In genomic region chr13:55314891-55315412, GRCm38 (mm10) we compare ENCODE assay signal across 26 mouse cellular contexts. TPM values are rescaled to one million over a fixed set of nuclear protein-coding genes. Genes with fewer than 3 reads are reported as not detected.
A peak's percentile ranks its signal among the peaks of the same experiment; 100 is the strongest.
DNase-seq lines count a peak whose midpoint lies in the region; ATAC-seq and TF ChIP-seq lines count a peak whose summit lies in the region.
"Had no signal": no experiment of that assay in that cellular context is flagged by ENCODE, and none has a peak within 500 bp of the region (broad histone marks: within the 10 kb centered on the region; RNA-seq: fewer than 3 reads in every experiment).

No protein-coding gene starts in this region.

- 69% methylated on average over 2 of the region's 2 CpGs for WGBS in kidney, adult 2 months
- 64% methylated on average over 2 of the region's 2 CpGs for WGBS in intestine, postnatal 0 days

- H3K4me3 ChIP-seq in kidney, adult 2 months (ENCODE audit: insufficient read depth, low read depth, low read length), result no peak overlapping the region
- no peak overlapping the region for H3K4me3 ChIP-seq in MEL (ENCODE audit: control insufficient read depth in 1 of 2, insufficient read depth in 1 of 2, low read depth in 2 of 2, low read length in 2 of 2)
- H3K4me3 ChIP-seq in intestine, postnatal 0 days (ENCODE audit: low read depth, low read length), result no peak overlapping the region
- H3K4me3 ChIP-seq: forebrain, embryonic 10.5 days; forebrain, embryonic 13.5 days; gastrocnemius, adult 2 months; heart, embryonic 12.5 days; heart, embryonic 15.5 days; hindbrain, embryonic 10.5 days; hindbrain, embryonic 13.5 days had no signal

- H3K36me3 ChIP-seq in kidney, adult 2 months (ENCODE audit: control insufficient read depth, insufficient read depth, low read length), result peaks cover 15% of the 10 kb centered on the region
- H3K36me3 ChIP-seq in MEL (ENCODE audit: control insufficient read depth in 1 of 2, insufficient read depth in 2 of 2, low read length in 2 of 2), result no peaks in the 10 kb centered on the region
- H3K36me3 ChIP-seq in intestine, postnatal 0 days (ENCODE audit: control insufficient read depth, insufficient read depth), result peaks cover 62% of the 10 kb centered on the region

- TF ChIP-seq EP300 in MEL (IDR thresholded peaks at IDR 0.05; ENCODE audit: low read depth in 1 of 2, low read length in 2 of 2), result no peak

- no peak for TF ChIP-seq POLR2A in kidney, adult 2 months (IDR thresholded peaks at IDR 0.05; ENCODE audit: low read depth, low read length)
- no peak for TF ChIP-seq POLR2A in MEL (IDR thresholded peaks at IDR 0.05; ENCODE audit: control insufficient read depth in 1 of 2, insufficient read depth in 1 of 2, low read depth in 1 of 2, low read length in 2 of 2, poor library complexity in 1 of 2)

- no peaks in the 10 kb centered on the region for H3K9me3 ChIP-seq in MEL (replicated peaks; ENCODE audit: insufficient read depth, low read length)
- H3K9me3 ChIP-seq in intestine, postnatal 0 days (ENCODE audit: control insufficient read depth), result no peaks in the 10 kb centered on the region
- H3K9me3 ChIP-seq: forebrain, embryonic 10.5 days; forebrain, embryonic 13.5 days; heart, embryonic 12.5 days; heart, embryonic 15.5 days; hindbrain, embryonic 10.5 days; hindbrain, embryonic 13.5 days had no signal

- H3K27me3 ChIP-seq in kidney, adult 2 months (replicated peaks; ENCODE audit: control insufficient read depth, insufficient read depth, low read length), result no peaks in the 10 kb centered on the region
- no peaks in the 10 kb centered on the region for H3K27me3 ChIP-seq in MEL (ENCODE audit: control insufficient read depth in 1 of 2, insufficient read depth in 2 of 2, low read length in 2 of 2)
- H3K27me3 ChIP-seq in intestine, postnatal 0 days (replicated peaks; ENCODE audit: control insufficient read depth, insufficient read depth, low read length), result no peaks in the 10 kb centered on the region
- H3K27me3 ChIP-seq: forebrain, embryonic 13.5 days; heart, embryonic 12.5 days; heart, embryonic 15.5 days; hindbrain, embryonic 13.5 days had no signal

- TF ChIP-seq RAD21 in MEL (IDR thresholded peaks at IDR 0.05; ENCODE audit: low read depth, low read length), result no peak

- H3K4me1 ChIP-seq in kidney, adult 2 months (ENCODE audit: control insufficient read depth, insufficient read depth, low read length), result peaks cover 8% of the 10 kb centered on the region; the same call in 1 of the 2 replicates
- H3K4me1 ChIP-seq in MEL (ENCODE audit: control insufficient read depth in 1 of 2, insufficient read depth in 2 of 2, low read length in 2 of 2), result no peaks in the 10 kb centered on the region
- H3K4me1 ChIP-seq in intestine, postnatal 0 days (replicated peaks; ENCODE audit: control insufficient read depth, insufficient read depth, low read length), result no peaks in the 10 kb centered on the region
- H3K4me1 ChIP-seq: forebrain, embryonic 13.5 days had no signal

- peak overlapping the region; percentile 0; the same call in 1 of the 2 replicates for H3K27ac ChIP-seq in kidney, adult 2 months (ENCODE audit: insufficient read depth, low read depth, low read length)
- no peak overlapping the region for H3K27ac ChIP-seq in MEL (ENCODE audit: control insufficient read depth, low read depth, low read length)
- H3K27ac ChIP-seq in intestine, postnatal 0 days (ENCODE audit: low read depth, low read length), result peak overlapping the region; percentile 87
- H3K27ac ChIP-seq: forebrain, embryonic 10.5 days; forebrain, embryonic 13.5 days; gastrocnemius, adult 2 months; heart, embryonic 15.5 days; hindbrain, embryonic 10.5 days; hindbrain, embryonic 13.5 days had no signal

- no peak for TF ChIP-seq CTCF in kidney, adult 2 months (conservative IDR thresholded peaks at IDR 0.05; ENCODE audit: insufficient read depth, insufficient read length, low read depth, low read length)
- TF ChIP-seq CTCF in MEL (IDR thresholded peaks at IDR 0.05 in 2 of 3, conservative IDR thresholded peaks at IDR 0.05 in 1 of 3; ENCODE audit: control insufficient read depth in 1 of 3, insufficient read depth in 1 of 3, low read depth in 2 of 3, low read length in 3 of 3, poor library complexity in 1 of 3, severe bottlenecking in 1 of 3), result no peak
- no peak for TF ChIP-seq CTCF in intestine, postnatal 0 days (IDR thresholded peaks at IDR 0.05; ENCODE audit: low read depth)

- H3K4me2 ChIP-seq in intestine, postnatal 0 days (replicated peaks; ENCODE audit: low read depth), result no peak overlapping the region
- H3K4me2 ChIP-seq: forebrain, embryonic 13.5 days; heart, embryonic 12.5 days; heart, embryonic 15.5 days; hindbrain, embryonic 13.5 days had no signal

- H3K79me2 ChIP-seq in MEL (ENCODE audit: control insufficient read depth, insufficient read depth, low read length, poor library complexity), result no peaks in the 10 kb centered on the region

- ATAC-seq in intestine, postnatal 0 days, result peak; percentile 90
- ATAC-seq: activated CD4-positive, CD25-positive, alpha-beta regulatory T cell, adult 4 months; forebrain, embryonic 13.5 days; forebrain, embryonic 16.5 days; hindbrain, embryonic 16.5 days had no signal

- no peak overlapping the region for H3K9ac ChIP-seq in MEL (ENCODE audit: control insufficient read depth, low read depth, low read length, poor library complexity, severe bottlenecking)
- no peak overlapping the region for H3K9ac ChIP-seq in intestine, postnatal 0 days (ENCODE audit: low read depth, low read length)
- H3K9ac ChIP-seq: forebrain, embryonic 13.5 days; heart, embryonic 12.5 days; heart, embryonic 15.5 days; hindbrain, embryonic 13.5 days had no signal

- peak; percentile 40 for DNase-seq in kidney, adult 2 months
- no peak for DNase-seq in kidney, postnatal 25 days
- no peak for DNase-seq in MEL (ENCODE audit: low read depth, low spot score)
- no peak for DNase-seq in retina, embryonic 14.5 days (ENCODE audit: low spot score)
- no peak for DNase-seq in frontal cortex, adult 2 months (ENCODE audit: extremely low spot score in 1 of 2, low spot score in 1 of 2)
- no peak for DNase-seq in cerebellum, postnatal 10 days
- DNase-seq: adrenal gland, adult 8-10 months; adrenal gland, postnatal 25 days; cerebellum, adult 11-12 months; cerebellum, adult 8-10 months; cerebellum, postnatal 14 days; gastrocnemius, adult 2 months; gastrocnemius, postnatal 25 days; heart, adult 18-20 months; heart, postnatal 10 days; heart, postnatal 36 days had no signal

TF ChIP-seq in MEL, 35 proteins besides CTCF, POLR2A, EP300 and RAD21:
- TF ChIP-seq ELF1 (IDR thresholded peaks at IDR 0.05; ENCODE audit: low read depth, low read length) (no peak), MAFK (IDR thresholded peaks at IDR 0.05; ENCODE audit: borderline replicate concordance, low read depth, low read length) (peak; percentile 27; the same call in 1 of the 2 replicates), POLR2AphosphoS5 (IDR thresholded peaks at IDR 0.05; ENCODE audit: borderline replicate concordance, low read depth, low read length) (no peak), KAT2A (conservative IDR thresholded peaks at IDR 0.05; ENCODE audit: low read depth, low read length) (no peak), CHD2 (IDR thresholded peaks at IDR 0.05; ENCODE audit: low read length) (no peak), JUND (IDR thresholded peaks at IDR 0.05; ENCODE audit: low read depth, low read length) (no peak), USF1 (IDR thresholded peaks at IDR 0.05; ENCODE audit: low read depth, low read length) (no peak)

RNA-seq across cellular contexts. Expression of gene Prelid1, which starts 5.3 kb away (rescaled TPM):
- 542 and 589 TPM in 2 replicates for polyA plus RNA-seq in kidney, adult 2 months (2012; rRNA removed)
- 203 and 263 TPM in 2 replicates for total RNA-seq in MEL (2012; rRNA removed)
- polyA plus RNA-seq in MEL (2012; ENCODE audit: insufficient read depth in 1 of 2, insufficient read length in 2 of 2, low read depth in 1 of 2, low replicate concordance in 2 of 2, missing spikeins in 1 of 2), result 100 to 1,000 TPM in 1 of 2 experiments, not detected in 1; 630 TPM
- 540 and 567 TPM in 2 replicates for polyA plus RNA-seq in intestine, postnatal 0 days (2015; fragmentation: Nextera tagmentation; extraction: Ambion mirVana)
- 145 and 163 TPM in 2 replicates for polyA plus RNA-seq in frontal cortex, adult 2 months (2012; rRNA removed)

RNA-seq across cellular contexts. Expression of gene Rab24, which starts 6.8 kb away (rescaled TPM):
- polyA plus RNA-seq in kidney, adult 2 months (2012; rRNA removed), result 81.8 and 89.8 TPM in 2 replicates
- 74.3 and 75.8 TPM in 2 replicates for total RNA-seq in MEL (2012; rRNA removed)
- 10 to 100 TPM in 1 of 2 experiments, not detected in 1; 71.0 TPM for polyA plus RNA-seq in MEL (2012; ENCODE audit: insufficient read depth in 1 of 2, insufficient read length in 2 of 2, low read depth in 1 of 2, low replicate concordance in 2 of 2, missing spikeins in 1 of 2)
- 142 and 156 TPM in 2 replicates for polyA plus RNA-seq in intestine, postnatal 0 days (2015; fragmentation: Nextera tagmentation; extraction: Ambion mirVana)
- 142 and 148 TPM in 2 replicates for polyA plus RNA-seq in frontal cortex, adult 2 months (2012; rRNA removed)

RNA-seq across cellular contexts. Expression of gene Mxd3, which starts 14.7 kb away (rescaled TPM):
- 1.2 and 1.3 TPM in 2 replicates for polyA plus RNA-seq in kidney, adult 2 months (2012; rRNA removed)
- 3.9 and 4.7 TPM in 2 replicates for total RNA-seq in MEL (2012; rRNA removed)
- polyA plus RNA-seq in MEL (2012; ENCODE audit: insufficient read depth in 1 of 2, insufficient read length in 2 of 2, low read depth in 1 of 2, low replicate concordance in 2 of 2, missing spikeins in 1 of 2), result 1 to 10 TPM in 1 of 2 experiments, not detected in 1; 9.3 TPM
- 7.8 and 8.5 TPM in 2 replicates for polyA plus RNA-seq in intestine, postnatal 0 days (2015; fragmentation: Nextera tagmentation; extraction: Ambion mirVana)
- polyA plus RNA-seq in frontal cortex, adult 2 months (2012; rRNA removed), result 1.3 and 1.5 TPM in 2 replicates
- total RNA-seq: gastrocnemius, adult 2 months had no signal

RNA-seq across cellular contexts. Expression of gene Lman2, which starts 47.6 kb away (rescaled TPM):
- 114 and 126 TPM in 2 replicates for polyA plus RNA-seq in kidney, adult 2 months (2012; rRNA removed)
- total RNA-seq in MEL (2012; rRNA removed), result 132 and 145 TPM in 2 replicates
- 100 to 1,000 TPM in 1 of 2 experiments, 10 to 100 TPM in 1; 86.1 to 239 TPM for polyA plus RNA-seq in MEL (2012; ENCODE audit: insufficient read depth in 1 of 2, insufficient read length in 2 of 2, low read depth in 1 of 2, low replicate concordance in 2 of 2, missing spikeins in 1 of 2)
- polyA plus RNA-seq in intestine, postnatal 0 days (2015; fragmentation: Nextera tagmentation; extraction: Ambion mirVana), result 85.3 and 93.0 TPM in 2 replicates
- polyA plus RNA-seq in frontal cortex, adult 2 months (2012; rRNA removed), result 52.9 and 57.3 TPM in 2 replicates

RNA-seq across cellular contexts. Expression of gene Rgs14, which starts 54.6 kb away (rescaled TPM):
- 3.3 and 4.2 TPM in 2 replicates for polyA plus RNA-seq in kidney, adult 2 months (2012; rRNA removed)
- total RNA-seq in MEL (2012; rRNA removed), result 14.4 TPM in 2 replicates
- polyA plus RNA-seq in MEL (2012; ENCODE audit: insufficient read depth in 1 of 2, insufficient read length in 2 of 2, low read depth in 1 of 2, low replicate concordance in 2 of 2, missing spikeins in 1 of 2), result 10 to 100 TPM in 1 of 2 experiments, not detected in 1; 20.5 TPM
- 1.2 and 1.3 TPM in 2 replicates for polyA plus RNA-seq in intestine, postnatal 0 days (2015; fragmentation: Nextera tagmentation; extraction: Ambion mirVana)
- polyA plus RNA-seq in frontal cortex, adult 2 months (2012; rRNA removed), result 32.8 and 44.1 TPM in 2 replicates
